Mouse (Mus musculus): Measurements from ENCODE around the gene Pax4.

Pax4 gene

GRCm38 (mm10) chr6:28447937-28448336 is 1.2 kb downstream of the Pax4 start:
- no peak for DNase-seq (ENCODE audit: low read depth, low spot score)

- no peak for DNase-seq (ENCODE audit: low read depth, low spot score)
Measured at GRCm38 (mm10) chr6:28431538-28431855, 17.7 kb downstream of the Pax4 start.

- no peak for DNase-seq (ENCODE audit: low read depth, low spot score)
Measured at GRCm38 (mm10) chr6:28430795-28431537, 18.2 kb downstream of the Pax4 start.

GRCm38 (mm10) chr6:28429870-28430269 is 19.3 kb downstream of the Pax4 start:
- DNase-seq (ENCODE audit: low read depth, low spot score), result no peak

- DNase-seq (ENCODE audit: low read depth, low spot score), result no peak
Measured at GRCm38 (mm10) chr6:28428290-28428689, 20.9 kb downstream of the Pax4 start, which contains the start of gene Gcc1. TSS of gene Gcc1 (minus strand) at chr6:28428390.

GRCm38 (mm10) chr6:28427096-28427839 is 21.9 kb downstream of the Pax4 start, which contains the start of gene Fscn3:
TSS of gene Fscn3 (plus strand) at chr6:28427789.
- peak; percentile 73 for DNase-seq (ENCODE audit: low read depth, low spot score)

GRCm38 (mm10) chr6:28425019-28425418 is 24.1 kb downstream of the Pax4 start:
- DNase-seq (ENCODE audit: low read depth, low spot score), result no peak

GRCm38 (mm10) chr6:28423767-28424695 is 25.1 kb downstream of the Pax4 start:
- DNase-seq (ENCODE audit: low read depth, low spot score), result peak; percentile 67

- DNase-seq (ENCODE audit: low read depth, low spot score), result peak; percentile 90
Measured at GRCm38 (mm10) chr6:28423313-28423712, 25.8 kb downstream of the Pax4 start, which contains the start of gene Arf5. TSS of gene Arf5 (plus strand) at chr6:28423560.

- no peak for DNase-seq (ENCODE audit: low read depth, low spot score)
Measured at GRCm38 (mm10) chr6:28422651-28423290, 26.4 kb downstream of the Pax4 start.

GRCm38 (mm10) chr6:28421469-28422000 is 27.6 kb downstream of the Pax4 start:
- DNase-seq (ENCODE audit: low read depth, low spot score), result peak; percentile 98

GRCm38 (mm10) chr6:28420865-28421264 is 28.3 kb downstream of the Pax4 start:
- peak; percentile 28 for DNase-seq (ENCODE audit: low read depth, low spot score)

GRCm38 (mm10) chr6:28420361-28420760 is 28.8 kb downstream of the Pax4 start:
- no peak for DNase-seq (ENCODE audit: low read depth, low spot score)

- no peak for DNase-seq (ENCODE audit: low read depth, low spot score)
Measured at GRCm38 (mm10) chr6:28419673-28420072, 29.5 kb downstream of the Pax4 start.

GRCm38 (mm10) chr6:28418449-28418848 is 30.7 kb downstream of the Pax4 start:
- no peak for DNase-seq (ENCODE audit: low read depth, low spot score)

- no peak for DNase-seq (ENCODE audit: low read depth, low spot score)
Measured at GRCm38 (mm10) chr6:28416981-28417380, 32.2 kb downstream of the Pax4 start.

- no peak for DNase-seq (ENCODE audit: low read depth, low spot score)
Measured at GRCm38 (mm10) chr6:28411236-28411635, 37.9 kb downstream of the Pax4 start.

- DNase-seq (ENCODE audit: low read depth, low spot score), result peak; percentile 65
Measured at GRCm38 (mm10) chr6:28410053-28410452, 39.1 kb downstream of the Pax4 start.

- peak; percentile 39 for DNase-seq (ENCODE audit: low read depth, low spot score)
Measured at GRCm38 (mm10) chr6:28399791-28400190, 49.4 kb downstream of the Pax4 start.

- DNase-seq (ENCODE audit: low read depth, low spot score), result no peak
Measured at GRCm38 (mm10) chr6:28398726-28399125, 50.4 kb downstream of the Pax4 start.

- peak; percentile 34 for DNase-seq (ENCODE audit: low read depth, low spot score)
Measured at GRCm38 (mm10) chr6:28397681-28398203, 51.4 kb downstream of the Pax4 start, which contains the start of gene Zfp800. TSS of gene Zfp800 (minus strand) at chr6:28398005.
